Mouse (Mus musculus): ENCODE measurements around the gene Clic5.

GRCm38 (mm10) chr17:44151889-44152288 is 36.5 kb upstream of the Clic5 start:
- no peak for TF ChIP-seq CTCF (IDR thresholded peaks at IDR 0.05; ENCODE audit: extremely low read depth, insufficient read depth, low read length)
- TF ChIP-seq POLR2A (IDR thresholded peaks at IDR 0.05; ENCODE audit: extremely low read depth, insufficient read depth, low read length) = no peak
